Mouse (Mus musculus): Measurements from ENCODE around the gene Tgif2.
A peak's percentile ranks its signal among the peaks of the same experiment; 100 is the strongest.
"Not testable (repeated sequence)": the region's sequence is repeated elsewhere in the genome, so short reads cannot be mapped to it uniquely, and the experiment has no call there.

Tgif2 gene

DNA sequence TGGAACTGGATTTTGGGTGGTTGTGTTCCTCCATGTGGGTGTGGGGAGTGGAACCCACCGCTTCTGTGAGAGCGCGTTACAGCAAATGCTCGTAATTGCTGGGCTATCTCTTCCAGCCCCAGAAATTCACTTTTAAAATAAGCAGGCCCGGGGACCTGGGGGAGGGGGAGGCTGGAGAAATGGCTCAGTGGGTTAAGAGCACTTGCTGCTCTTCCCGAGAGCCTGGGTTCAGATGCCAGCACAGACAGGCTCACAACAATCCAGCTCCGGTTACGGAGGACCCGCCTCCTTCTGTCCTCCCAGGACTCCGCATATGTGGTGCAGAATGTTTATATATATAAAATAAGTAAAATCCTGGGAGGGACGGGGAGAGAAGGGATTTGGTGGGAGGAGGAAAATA is 2.9 kb downstream of the Tgif2 start:
- peak; percentile 45 for DNase-seq (ENCODE audit: low read depth, low spot score)

DNA sequence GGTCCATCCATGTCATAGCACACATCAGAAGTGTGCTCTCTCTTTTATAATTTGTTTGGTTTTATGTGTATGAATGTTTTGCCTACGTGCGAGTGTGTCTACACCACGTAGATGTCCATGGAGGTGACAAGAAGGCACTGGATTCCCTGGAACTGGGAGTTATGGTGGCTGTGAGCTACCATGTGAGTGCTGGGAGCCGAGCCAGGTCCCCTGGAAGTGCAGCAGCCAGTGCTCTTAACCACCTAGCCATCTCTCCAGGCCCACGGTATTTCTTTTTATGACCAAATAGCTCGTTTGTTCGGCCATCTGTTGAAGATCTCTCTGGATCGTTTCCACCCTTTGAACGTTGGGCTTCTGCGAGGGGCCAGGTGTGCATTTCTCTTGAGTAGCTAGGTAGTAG is 3.5 kb downstream of the Tgif2 start:
- DNase-seq (ENCODE audit: low read depth, low spot score): no peak

DNA sequence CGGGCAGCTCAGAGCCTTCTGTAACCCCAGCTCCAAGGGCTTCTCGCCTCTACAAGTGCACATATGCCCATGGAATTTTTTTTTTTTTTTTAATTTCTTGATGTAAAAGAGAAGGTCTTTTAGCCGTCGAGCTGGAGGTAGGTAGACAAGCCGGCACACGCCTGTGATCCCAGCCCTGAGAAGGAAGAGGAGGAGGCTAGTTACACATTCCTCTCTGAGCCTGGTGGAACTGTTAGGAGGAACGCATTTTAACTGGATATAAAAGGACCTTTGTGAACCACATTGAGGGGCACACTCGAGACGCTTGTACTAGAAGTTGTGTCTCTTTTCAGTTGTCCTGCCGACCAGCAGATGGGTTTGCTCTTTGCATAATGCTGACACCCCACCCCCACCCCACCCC is 4.9 kb downstream of the Tgif2 start:
- DNase-seq (ENCODE audit: low read depth, low spot score): peak; percentile 45

DNA sequence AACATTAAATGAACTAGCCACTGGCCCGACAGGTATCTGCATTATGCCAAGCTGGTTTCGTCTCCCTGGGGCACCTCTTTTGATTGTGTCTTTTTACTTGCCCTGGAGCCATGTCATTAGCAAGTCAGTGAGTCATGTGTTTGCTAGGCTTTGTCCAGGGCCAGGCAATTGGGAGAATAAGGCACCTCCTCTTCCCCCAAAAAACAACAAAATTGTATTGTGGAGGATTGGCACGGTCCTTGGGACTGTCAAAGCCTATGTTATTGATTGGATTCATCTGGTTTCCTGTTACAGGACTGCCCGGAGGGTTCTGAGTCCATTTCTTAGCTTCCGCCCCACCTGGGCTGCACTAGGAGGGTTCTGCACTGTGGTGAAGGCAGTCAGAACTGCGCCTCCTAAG is 7.8 kb downstream of the Tgif2 start:
- DNase-seq (ENCODE audit: low read depth, low spot score): no peak

DNA sequence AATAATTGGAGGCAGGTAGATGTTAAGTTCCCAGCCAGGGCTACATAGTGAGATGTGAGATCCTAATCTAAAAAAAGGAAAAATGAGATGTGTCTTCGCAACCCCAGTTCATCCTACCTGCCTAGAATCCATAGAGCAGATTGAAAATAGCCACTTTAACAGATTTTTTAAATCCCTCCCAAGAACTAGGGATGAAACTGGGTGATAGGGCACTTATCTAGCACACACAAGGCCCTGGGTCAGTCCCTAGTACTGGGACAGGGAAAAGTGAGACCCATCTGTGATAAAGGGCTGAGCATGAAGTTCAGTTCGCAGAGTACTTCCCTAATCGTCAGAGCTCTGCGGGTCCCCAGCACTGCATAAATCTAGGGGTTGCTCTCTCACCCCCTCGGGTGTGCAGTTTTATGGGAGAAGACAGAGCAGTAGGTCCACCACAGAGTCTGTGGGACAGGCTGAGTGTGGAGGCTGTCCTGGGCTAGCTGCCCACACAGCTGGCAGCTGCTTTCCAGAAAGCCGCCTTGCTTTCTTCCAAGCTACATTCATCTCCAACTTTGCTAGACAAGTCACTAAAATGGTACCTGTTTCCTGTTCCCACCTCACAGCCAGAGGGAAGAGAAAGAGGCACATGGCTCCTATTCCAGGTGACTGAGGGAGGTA is 8.8 kb downstream of the Tgif2 start:
- no peak for DNase-seq (ENCODE audit: low read depth, low spot score)

DNA sequence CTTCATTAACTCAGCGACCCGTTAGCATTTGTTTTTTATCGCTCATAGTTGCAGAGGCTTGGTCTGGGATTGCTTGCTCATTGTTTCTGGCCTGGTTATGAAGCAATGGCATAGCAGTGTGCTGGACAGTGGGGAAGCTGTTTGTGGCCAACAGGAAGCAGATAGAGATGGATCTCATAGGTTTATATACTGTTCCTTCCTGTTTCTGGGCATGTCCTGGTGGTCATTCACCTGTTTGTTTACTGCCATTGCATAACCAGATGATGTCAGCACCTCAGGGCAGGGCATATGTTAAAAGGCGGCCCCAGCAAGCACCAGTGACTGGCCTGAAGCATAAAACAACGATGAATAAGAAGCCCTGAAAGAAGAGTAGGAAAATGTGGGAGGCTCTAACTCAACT is 10.7 kb downstream of the Tgif2 start:
- no peak for DNase-seq (ENCODE audit: low read depth, low spot score)

DNA sequence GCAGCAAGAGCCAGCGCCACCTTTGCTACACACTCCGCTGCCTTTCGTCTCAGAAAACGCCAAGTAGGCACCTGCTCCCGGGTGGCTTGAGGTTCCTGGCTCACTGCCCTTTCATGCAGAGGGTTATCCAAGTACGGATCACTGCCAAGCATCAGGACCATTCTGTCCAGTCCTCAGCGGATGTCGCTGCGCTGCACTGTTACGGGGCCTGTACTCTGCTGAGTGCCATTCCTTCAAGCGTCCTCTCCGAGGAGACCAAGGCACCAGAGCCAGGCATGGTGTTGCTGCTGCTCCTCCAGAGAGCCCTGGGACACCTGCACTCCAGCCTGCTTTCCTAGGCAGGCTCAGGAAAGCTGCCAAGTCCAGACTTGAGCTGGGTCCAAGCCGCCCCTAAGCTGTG is 13.8 kb downstream of the Tgif2 start:
- DNase-seq (ENCODE audit: low read depth, low spot score): not testable (repeated sequence)

DNA sequence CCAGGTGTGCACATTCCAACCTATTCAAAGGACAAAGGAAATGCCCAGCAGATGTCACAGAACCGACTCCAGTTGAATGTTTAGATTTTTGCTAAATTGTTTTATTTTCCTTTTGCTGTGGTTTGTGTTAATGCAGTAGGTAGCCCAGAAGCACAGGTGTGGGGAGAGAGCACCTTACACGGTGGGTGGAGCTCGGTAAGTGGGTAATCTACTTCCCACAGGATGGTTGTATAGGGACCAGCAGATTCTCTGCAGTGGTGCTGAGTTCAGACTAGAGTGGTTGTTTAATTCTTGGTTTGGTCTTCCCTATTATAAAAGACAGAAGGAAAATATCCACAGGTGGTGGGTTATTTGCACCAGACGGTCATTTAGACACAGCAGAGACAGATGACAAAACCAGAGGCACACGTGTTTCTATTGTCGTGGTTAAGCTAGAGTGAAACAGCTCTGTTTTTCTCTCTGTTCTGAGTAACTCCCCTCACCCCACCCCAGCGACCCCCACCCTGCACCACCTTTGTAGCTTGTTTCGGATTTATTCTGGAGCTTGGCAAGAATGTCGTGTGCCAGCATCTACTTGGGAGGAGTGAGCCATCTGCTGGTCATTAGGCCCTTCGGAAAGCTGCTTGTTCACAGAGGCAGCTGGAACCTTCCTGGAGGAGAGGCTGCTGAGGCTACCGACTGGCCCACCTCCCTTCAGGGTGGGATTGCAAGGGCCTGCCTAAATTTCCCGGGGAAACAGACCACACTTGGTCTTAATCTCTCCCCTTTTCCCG is 14.4 kb downstream of the Tgif2 start:
- DNase-seq (ENCODE audit: low read depth, low spot score): peak; percentile 30

DNA sequence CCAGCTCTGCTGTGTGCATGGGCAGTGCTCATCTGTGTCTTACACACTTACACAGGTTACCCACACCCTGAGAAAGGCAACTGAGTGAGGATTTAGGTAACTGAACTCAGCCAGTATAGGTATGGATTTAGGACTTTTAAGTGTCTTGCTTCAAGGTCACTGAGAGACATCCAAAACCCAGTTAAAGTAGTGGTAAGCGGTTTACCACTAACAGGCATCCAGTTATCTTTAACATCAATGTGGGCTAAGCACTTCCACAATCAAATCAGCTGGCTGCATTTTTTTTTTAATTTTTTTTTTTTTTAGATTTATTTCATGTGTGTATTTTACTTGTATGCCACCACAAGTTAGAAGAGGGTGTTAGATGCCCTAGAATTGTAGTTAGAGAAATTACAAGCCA is 16.5 kb downstream of the Tgif2 start:
- no peak for DNase-seq (ENCODE audit: low read depth, low spot score)

DNA sequence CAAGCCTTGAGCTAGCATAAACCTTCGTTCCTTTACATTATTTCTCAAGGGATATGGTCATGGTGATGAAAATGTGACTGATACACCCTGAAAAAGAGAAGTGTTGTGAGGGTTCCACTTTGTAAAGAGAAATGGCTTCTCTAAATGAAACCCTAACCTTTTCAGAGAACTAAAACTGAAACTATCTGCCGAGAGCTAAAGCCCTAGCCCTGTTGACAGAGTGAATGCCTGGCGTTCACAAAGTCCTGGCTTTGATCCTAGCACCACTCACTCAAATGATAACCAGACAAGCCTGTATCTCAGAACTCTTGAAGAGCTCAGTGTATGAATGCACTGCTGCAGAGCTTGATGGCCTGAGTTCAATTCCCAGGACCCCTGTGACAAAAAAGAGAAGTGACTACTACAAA is 17.6 kb downstream of the Tgif2 start:
- DNase-seq (ENCODE audit: low read depth, low spot score): no peak

DNA sequence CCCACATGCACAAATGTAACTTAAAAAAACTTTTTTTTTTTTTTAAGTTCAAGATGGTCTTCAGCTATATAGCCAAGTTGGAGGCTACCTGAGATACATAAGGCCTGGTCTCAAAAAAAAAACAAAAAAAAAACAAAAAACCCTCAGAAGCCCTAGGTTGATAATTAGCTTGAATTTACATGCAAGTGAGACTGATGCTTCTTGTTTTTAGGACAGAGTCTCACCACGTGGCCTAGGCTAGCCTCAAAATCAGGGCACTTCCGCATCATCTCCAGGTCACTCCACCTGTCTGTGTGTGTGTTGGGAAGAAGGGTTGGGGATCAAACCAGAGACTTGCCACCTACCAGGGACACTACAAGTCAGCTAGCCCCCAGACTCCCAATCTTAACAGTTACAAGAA is 18.0 kb downstream of the Tgif2 start, which contains the start of gene 4930518I15Rik:
4930518I15Rik (minus strand) TSS at position 112 of the 400 bp plus-strand sequence.
- DNase-seq (ENCODE audit: low read depth, low spot score): no peak

DNA sequence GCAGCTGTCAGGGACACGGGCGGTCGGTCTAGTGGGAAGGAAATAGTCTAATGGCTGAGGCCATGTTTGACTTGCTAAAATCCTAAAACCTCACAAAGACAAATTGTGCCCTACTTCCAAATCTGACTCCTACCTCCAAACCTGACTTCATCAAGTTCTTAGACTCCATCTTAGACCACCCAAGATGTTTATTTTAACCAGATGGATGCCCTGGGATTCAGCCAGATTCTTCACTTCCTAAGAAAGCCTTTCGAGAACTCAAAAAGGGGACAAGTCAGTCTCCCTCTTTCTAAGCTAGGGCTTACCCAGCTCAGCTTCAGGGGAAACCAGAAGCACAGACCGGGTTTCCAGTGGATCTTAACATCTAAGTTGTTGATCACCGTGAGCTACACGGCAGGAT is 18.9 kb downstream of the Tgif2 start:
- no peak for DNase-seq (ENCODE audit: low read depth, low spot score)

DNA sequence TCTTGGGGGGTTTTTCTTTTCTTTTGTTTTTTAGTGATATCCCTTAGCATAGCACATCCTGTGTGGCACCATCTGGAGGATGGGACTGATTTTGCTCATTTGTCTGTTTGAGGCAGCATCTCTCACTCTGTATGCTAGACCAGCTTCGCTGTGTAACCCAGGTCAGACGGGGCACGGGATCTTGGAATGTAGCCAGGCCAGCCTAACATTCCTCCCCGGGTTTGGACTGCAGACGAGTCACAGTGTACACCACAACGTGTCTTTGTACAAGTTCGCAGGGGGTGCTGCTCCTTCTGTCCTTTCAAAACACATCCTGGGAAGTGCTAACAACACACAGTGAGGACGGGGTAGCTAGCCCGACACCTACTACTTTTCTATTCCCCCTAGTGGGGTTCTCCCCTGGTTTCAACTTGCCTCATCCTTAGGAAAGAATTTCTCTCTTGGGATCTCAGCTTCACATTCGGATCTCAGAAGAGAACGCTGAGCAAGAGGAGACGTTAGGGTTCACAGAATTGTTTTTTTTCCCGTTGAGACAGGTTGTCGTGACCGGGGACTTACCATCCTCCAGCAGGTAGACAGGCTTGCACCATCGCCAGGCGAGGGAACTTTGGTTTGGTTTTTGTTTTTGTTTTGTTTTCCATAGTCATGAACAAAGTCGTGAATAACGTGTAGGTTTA is 22.4 kb downstream of the Tgif2 start:
- peak; percentile 22 for DNase-seq (ENCODE audit: low read depth, low spot score)

DNA sequence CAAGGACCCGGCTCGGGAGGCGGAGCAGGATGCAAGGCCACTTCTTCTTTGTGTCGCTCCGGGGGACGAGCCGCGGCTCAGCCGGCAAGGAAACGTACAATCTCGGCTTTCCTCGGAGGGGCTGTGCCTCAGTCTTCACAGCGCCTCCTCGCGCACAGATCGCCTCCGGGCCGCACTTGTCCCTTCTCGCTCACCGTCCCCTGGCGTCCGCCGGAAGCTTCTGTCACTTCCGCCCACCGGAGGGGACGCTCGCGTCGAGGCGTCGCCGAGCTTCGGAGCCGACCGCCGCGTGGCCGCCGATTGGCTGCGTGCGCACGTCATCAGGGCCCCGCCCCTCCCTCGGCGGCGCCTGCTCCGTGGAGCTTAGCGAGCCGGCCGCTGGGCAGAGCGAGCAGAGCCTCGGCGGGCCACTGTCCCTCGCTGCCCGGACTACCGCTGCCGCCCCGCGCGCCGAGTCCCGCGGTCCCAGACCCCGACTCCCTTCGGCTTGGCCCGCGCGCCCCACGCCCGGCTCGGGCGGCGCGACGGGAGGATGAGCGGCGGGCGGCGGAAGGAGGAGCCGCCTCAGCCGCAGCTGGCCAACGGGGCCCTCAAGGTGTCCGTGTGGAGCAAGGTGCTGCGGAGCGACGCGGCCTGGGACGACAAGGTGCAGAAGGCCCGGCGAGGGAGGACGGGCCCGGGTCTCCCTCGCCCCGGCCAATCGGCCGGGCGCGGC is 23.1 kb downstream of the Tgif2 start, which contains the start of gene Rab5if:
Rab5if (plus strand) TSS at position 357 of the 715 bp plus-strand sequence.
- peak; percentile 98 for DNase-seq (ENCODE audit: low read depth, low spot score)

DNA sequence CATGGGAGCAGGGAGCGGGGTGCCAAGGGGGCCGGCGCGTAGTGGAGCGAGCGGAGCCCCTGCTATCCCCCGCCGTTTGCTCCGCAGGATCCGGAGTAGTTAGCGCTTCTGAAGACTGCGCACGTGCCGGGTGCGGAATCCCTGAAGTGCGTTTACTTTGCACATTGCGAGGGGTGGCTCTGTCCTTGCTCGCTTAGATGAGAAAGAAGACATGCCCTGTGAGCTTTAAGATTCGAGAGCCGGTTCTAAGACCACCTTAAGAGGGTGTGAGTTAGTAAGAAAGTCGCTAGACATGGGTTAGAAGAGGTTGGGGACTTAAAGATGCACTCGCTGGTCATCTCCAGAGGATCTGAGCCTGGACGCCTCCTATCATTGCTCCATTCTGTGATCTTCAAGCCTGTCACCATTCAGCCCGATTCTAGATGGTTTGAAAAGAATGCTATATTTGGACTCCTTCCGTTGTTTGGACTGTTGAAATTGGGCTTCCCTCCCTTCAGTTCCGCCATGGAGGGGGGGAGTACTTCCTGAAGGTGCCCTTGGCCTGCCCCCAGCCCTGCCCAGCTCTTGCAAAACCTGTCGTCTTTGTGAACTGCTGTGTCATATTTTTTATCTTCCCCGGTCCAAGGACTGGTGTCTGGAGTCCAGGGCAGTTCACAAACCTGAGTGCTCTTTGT is 23.8 kb downstream of the Tgif2 start:
- peak; percentile 29 for DNase-seq (ENCODE audit: low read depth, low spot score)

DNA sequence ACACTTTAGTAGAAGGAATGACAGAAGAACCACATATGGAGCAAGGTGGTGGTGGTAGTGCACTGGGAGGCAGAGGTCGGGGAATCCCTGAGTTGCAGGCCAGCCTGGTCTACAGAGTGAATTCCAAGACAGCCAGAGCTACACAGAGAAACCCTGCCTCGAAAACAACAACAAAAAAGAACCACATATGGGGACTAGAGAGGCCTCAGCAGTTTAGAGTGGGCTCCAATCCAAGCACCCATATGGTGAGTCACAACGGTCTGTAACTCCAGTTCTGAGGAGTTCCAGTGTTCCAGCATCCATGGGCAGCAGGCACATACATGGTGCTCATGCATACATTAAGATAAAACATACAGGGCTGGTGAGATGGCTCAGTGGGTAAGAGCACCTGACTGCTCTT is 24.7 kb downstream of the Tgif2 start:
- DNase-seq (ENCODE audit: low read depth, low spot score): no peak

DNA sequence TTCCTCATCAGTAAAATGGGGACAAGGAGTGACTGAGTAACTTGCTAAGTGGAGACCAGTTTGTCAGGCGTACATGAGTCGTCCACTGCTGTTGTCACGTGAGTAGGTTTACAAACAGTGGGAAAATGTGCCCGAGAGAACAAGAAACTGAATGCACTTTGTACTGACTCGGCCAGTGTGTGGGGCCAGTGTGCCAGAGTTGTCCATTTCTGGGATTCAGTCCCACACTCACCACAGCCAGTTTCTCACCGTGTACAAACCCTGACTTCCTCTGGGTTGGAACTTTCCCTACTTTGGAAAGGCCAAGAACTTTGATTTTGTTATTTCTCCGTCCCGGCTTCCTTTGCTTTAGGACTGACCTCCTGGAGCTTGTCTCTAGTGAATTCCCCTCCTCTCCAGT is 29.2 kb downstream of the Tgif2 start:
- DNase-seq (ENCODE audit: low read depth, low spot score): no peak

DNA sequence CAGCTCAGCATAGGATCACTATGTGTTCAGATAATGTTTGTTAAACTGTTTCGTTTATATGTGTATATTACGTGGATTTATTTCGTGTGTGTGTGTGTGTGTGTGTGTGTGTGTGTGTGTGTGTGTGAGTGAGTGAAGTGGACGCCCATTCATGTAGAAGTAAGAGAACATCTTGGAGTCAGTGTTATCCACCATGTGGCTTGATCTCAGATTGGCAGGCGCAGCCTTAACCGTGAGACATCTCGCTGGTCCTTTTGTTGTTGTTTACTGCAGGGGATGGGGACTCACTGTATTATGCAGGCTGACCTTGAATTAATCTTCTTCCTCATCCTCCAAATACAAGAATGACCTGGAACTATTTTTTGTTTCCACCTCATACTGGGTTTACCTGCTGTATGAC is 29.7 kb downstream of the Tgif2 start:
- DNase-seq (ENCODE audit: low read depth, low spot score): no peak

DNA sequence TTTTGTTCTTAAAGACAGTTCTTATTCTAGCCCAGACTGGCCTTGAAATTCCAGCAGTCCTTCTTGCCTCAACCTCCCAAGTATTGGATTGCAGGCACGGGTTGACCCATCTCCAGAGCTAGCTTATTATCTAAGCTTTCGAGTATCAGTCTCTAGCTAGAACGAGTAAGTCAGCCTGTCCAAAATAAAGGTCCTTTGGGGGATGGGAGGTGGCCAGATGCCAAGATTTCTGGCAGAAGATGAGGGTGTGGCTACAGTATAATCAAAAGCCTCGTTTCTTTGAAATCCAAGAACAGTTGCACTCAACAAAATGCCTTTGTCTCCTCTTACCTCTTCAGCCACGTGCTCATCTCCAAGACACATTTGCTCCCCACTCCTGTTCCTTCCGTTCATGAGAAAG is 30.7 kb downstream of the Tgif2 start:
- DNase-seq (ENCODE audit: low read depth, low spot score): peak; percentile 46

DNA sequence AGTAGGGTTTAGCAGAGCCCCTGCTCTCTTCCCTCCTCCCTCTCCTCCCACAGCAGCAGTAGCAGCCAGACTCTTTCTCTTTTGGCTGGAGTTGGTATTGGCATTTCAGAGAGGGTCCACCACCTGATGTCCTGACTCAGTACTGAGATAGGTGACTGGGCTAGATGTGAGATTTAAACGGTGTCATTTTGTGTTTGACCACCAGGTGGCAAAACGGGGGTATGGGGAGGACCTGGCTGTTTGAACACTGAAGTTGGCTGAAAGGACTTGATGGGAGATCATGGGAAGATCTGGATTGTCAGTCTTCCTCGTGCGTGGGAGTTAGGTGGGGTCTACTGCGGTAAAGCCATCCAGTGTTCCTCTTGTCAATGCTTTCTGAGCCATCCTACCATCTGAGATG is 33.8 kb downstream of the Tgif2 start:
- peak; percentile 57 for DNase-seq (ENCODE audit: low read depth, low spot score)

DNA sequence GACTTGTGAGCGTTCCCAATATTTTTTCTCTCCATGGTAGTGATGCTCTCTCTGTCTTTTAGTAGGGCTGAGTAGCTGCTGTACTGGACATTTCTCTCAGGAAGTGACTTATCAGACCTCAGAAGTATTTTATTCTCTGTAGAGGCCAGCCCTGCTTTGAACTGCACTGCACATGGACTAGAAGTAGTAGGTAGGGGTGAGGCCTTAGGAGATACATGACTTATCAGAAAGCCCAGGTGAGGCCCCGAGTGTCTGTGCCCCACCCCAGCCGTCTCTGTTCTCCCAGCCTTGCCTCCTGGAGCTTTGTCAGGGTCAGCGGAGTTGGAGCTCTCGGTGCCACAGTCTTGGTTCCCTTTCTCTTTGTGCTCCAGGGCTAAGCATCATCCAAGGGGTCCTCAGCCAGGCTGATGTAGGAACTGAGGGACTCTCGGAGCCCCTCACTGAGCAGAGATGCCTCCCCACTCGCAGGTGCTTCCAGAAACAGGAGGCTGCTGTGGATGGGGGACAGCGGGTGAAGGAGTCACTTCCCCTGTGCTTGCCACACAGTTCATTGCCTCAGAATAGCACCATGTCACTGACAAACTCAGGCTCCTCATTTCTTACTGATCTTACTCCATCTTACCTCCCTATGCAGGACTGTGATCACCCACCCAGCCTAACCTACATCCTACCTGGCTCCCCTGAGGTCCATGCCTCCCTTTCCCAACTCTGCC is 34.4 kb downstream of the Tgif2 start:
- DNase-seq (ENCODE audit: low read depth, low spot score): no peak

All from ES-CJ7 (cell line).